ENCODE assay signal across 25 mouse cellular contexts in the genomic region with DNA sequence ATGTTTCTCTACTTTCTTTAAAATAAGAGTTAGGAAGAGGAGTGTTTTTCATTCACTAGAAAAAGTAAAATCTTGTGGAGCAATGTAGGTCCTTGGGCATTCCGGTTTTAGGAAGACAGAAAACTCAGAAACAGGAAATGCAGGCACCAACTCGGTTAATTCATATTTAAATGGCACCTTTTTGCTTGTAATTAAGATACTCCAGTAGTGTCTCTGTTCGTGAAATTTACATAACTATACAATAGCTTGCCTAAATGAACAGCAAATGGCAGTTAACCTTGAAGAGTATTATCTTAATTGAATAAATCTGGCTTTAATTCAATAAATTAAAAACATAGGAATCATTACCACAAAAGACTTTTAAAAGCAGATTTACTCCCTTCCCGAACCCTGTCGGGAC.
DNase-seq lines count a peak whose midpoint lies in the region; ATAC-seq and TF ChIP-seq lines count a peak whose summit lies in the region.
"Had no signal": no experiment of that assay in that cellular context is flagged by ENCODE, and none has a peak within 500 bp of the region (broad histone marks: within the 10 kb centered on the region; RNA-seq: fewer than 3 reads in every experiment).

No protein-coding gene starts in this region.

- in situ Hi-C loops in ES-E14 (cut with MboI; ENCODE audit: low sequenced_read_pairs in 2 of 2, unreplicated experiment in 2 of 2): no loop called here

- no peak for ATAC-seq in midbrain, postnatal 0 days (ENCODE audit: low FRiP score)
- no peak for ATAC-seq in forebrain, embryonic 14.5 days

- H3K4me1 ChIP-seq in midbrain, embryonic 10.5 days: peaks cover 52% of the 10 kb centered on the region
- peaks cover 6% of the 10 kb centered on the region; the same call in 1 of the 2 replicates for H3K4me1 ChIP-seq in midbrain, postnatal 0 days (ENCODE audit: insufficient read depth, low read length)
- H3K4me1 ChIP-seq in ES-Bruce4 (ENCODE audit: control insufficient read depth, insufficient read depth, low read length) (peaks cover 3% of the 10 kb centered on the region), ES-E14 (ENCODE audit: control insufficient read depth in 2 of 2, insufficient read depth in 2 of 2, low read length in 2 of 2, poor library complexity in 1 of 2) (peaks cover 13 to 22% of the 10 kb centered on the region in 2 experiments)
- H3K4me1 ChIP-seq in forebrain, embryonic 14.5 days (ENCODE audit: control insufficient read depth, insufficient read depth, low read length): peaks cover 22% of the 10 kb centered on the region

- no peaks in the 10 kb centered on the region for H3K9me3 ChIP-seq in midbrain, embryonic 10.5 days (replicated peaks)
- H3K9me3 ChIP-seq in midbrain, postnatal 0 days (ENCODE audit: low read length): no peaks in the 10 kb centered on the region
- H3K9me3 ChIP-seq in ES-Bruce4 (replicated peaks; ENCODE audit: control insufficient read depth, insufficient read depth, low read length, poor library complexity, severe bottlenecking) (no peaks in the 10 kb centered on the region), ES-E14 (ENCODE audit: control insufficient read depth, insufficient read depth, low read depth, low read length) (no peaks in the 10 kb centered on the region)
- no peaks in the 10 kb centered on the region for H3K9me3 ChIP-seq in forebrain, embryonic 14.5 days (replicated peaks; ENCODE audit: control insufficient read depth, low read length)
- H3K9me3 ChIP-seq: embryonic facial prominence, embryonic 12.5 days; heart, embryonic 12.5 days; hindbrain, embryonic 13.5 days; limb, embryonic 15.5 days had no signal

- H3K27ac ChIP-seq in midbrain, embryonic 10.5 days (replicated peaks): peak overlapping the region; percentile 83
- no peak overlapping the region for H3K27ac ChIP-seq in midbrain, postnatal 0 days (ENCODE audit: low read depth, low read length)
- H3K27ac ChIP-seq in ES-Bruce4 (ENCODE audit: insufficient read depth, low read length) (peak overlapping the region; percentile 72; the same call in 1 of the 2 replicates), ES-E14 (ENCODE audit: insufficient read depth, low read depth, low read length, poor library complexity, severe bottlenecking) (no peak overlapping the region; the same call in 1 of the 2 replicates)
- H3K27ac ChIP-seq in forebrain, embryonic 14.5 days (ENCODE audit: low read depth, low read length): peak overlapping the region; percentile 71
- H3K27ac ChIP-seq: embryonic facial prominence, embryonic 12.5 days; gastrocnemius, adult 2 months; hindbrain, embryonic 13.5 days; limb, embryonic 15.5 days; liver, embryonic 14.5 days had no signal

- H3K9ac ChIP-seq in midbrain, postnatal 0 days (replicated peaks; ENCODE audit: low read length, poor library complexity, severe bottlenecking): no peak overlapping the region
- H3K9ac ChIP-seq in ES-Bruce4 (ENCODE audit: low read depth, poor library complexity, severe bottlenecking) (no peak overlapping the region), ES-E14 (ENCODE audit: insufficient read depth, low read depth, low read length, poor library complexity, severe bottlenecking) (no peak overlapping the region)
- no peak overlapping the region for H3K9ac ChIP-seq in forebrain, embryonic 14.5 days (ENCODE audit: low read length)
- H3K9ac ChIP-seq: embryonic facial prominence, embryonic 12.5 days; heart, embryonic 12.5 days; limb, embryonic 15.5 days; liver, embryonic 14.5 days; lung, embryonic 14.5 days had no signal

- no peak for TF ChIP-seq CTCF in midbrain, postnatal 0 days (IDR thresholded peaks at IDR 0.05)
- TF ChIP-seq CTCF in ES-Bruce4 (IDR thresholded peaks at IDR 0.05; ENCODE audit: low read depth, low read length): no peak

- WGBS in midbrain, embryonic 10.5 days: 63% methylated on average over 5 of the region's 5 CpGs
- 36% methylated on average over 5 of the region's 5 CpGs for WGBS in midbrain, postnatal 0 days
- 2% methylated on average over 5 of the region's 5 CpGs for WGBS in forebrain, embryonic 14.5 days

- no peak for TF ChIP-seq EP300 in ES-Bruce4 (IDR thresholded peaks at IDR 0.05; ENCODE audit: insufficient read depth, low read depth, low read length)

- H3K27me3 ChIP-seq in midbrain, embryonic 10.5 days (ENCODE audit: low read depth, poor library complexity, severe bottlenecking): no peaks in the 10 kb centered on the region
- H3K27me3 ChIP-seq in midbrain, postnatal 0 days (ENCODE audit: insufficient read depth, low read length): no peaks in the 10 kb centered on the region
- H3K27me3 ChIP-seq in ES-Bruce4 (ENCODE audit: control insufficient read depth, insufficient read depth, low read length, poor library complexity, severe bottlenecking): no peaks in the 10 kb centered on the region
- no peaks in the 10 kb centered on the region for H3K27me3 ChIP-seq in forebrain, embryonic 14.5 days (replicated peaks; ENCODE audit: control insufficient read depth, insufficient read depth, low read length)
- H3K27me3 ChIP-seq: embryonic facial prominence, embryonic 12.5 days; heart, embryonic 12.5 days; hindbrain, embryonic 13.5 days; limb, embryonic 15.5 days had no signal

- no peaks in the 10 kb centered on the region for H3K36me3 ChIP-seq in midbrain, embryonic 10.5 days
- no peaks in the 10 kb centered on the region for H3K36me3 ChIP-seq in midbrain, postnatal 0 days (ENCODE audit: insufficient read depth, low read length)
- no peaks in the 10 kb centered on the region for H3K36me3 ChIP-seq in ES-Bruce4 (ENCODE audit: control insufficient read depth, insufficient read depth, low read length, poor library complexity, severe bottlenecking)
- no peaks in the 10 kb centered on the region for H3K36me3 ChIP-seq in ES-E14 (ENCODE audit: control insufficient read depth, insufficient read depth, low read length, poor library complexity, severe bottlenecking)
- H3K36me3 ChIP-seq in forebrain, embryonic 14.5 days (ENCODE audit: control insufficient read depth, insufficient read depth, low read length): no peaks in the 10 kb centered on the region
- H3K36me3 ChIP-seq: embryonic facial prominence, embryonic 12.5 days; heart, embryonic 12.5 days; hindbrain, embryonic 13.5 days; limb, embryonic 15.5 days had no signal

- DNase-seq in midbrain, embryonic 10.5 days (ENCODE audit: low spot score): no peak
- DNase-seq in midbrain, postnatal 0 days (ENCODE audit: low spot score): no peak
- peak; percentile 8 for DNase-seq in ES-E14 (ENCODE audit: low read depth, low spot score)
- DNase-seq in forebrain, embryonic 14.5 days (ENCODE audit: low spot score): no peak
- DNase-seq in thymus, adult 18-20 months: no peak
- no peak for DNase-seq in natural killer cell, adult 2 months (ENCODE audit: low spot score in 2 of 2)
- DNase-seq: adrenal gland, adult 8-10 months; cerebellum, adult 18-20 months; cerebellum, postnatal 14 days; gastrocnemius, adult 2 months; heart, postnatal 14 days; kidney, adult 2 months; kidney, postnatal 10 days; left cerebral cortex, postnatal 4 days; lung, embryonic 14.5 days; lung, postnatal 4 days; thymus, adult 2 months; thymus, postnatal 4 days had no signal

- H3K4me2 ChIP-seq in midbrain, postnatal 0 days (ENCODE audit: low read depth, low read length, poor library complexity, severe bottlenecking): no peak overlapping the region
- peak overlapping the region; percentile 36; the same call in 1 of the 2 replicates for H3K4me2 ChIP-seq in forebrain, embryonic 14.5 days (ENCODE audit: low read length)
- H3K4me2 ChIP-seq: limb, embryonic 15.5 days; lung, embryonic 14.5 days had no signal

- TF ChIP-seq POLR2A in ES-Bruce4 (IDR thresholded peaks at IDR 0.05; ENCODE audit: insufficient read depth, low read length): no peak

- no peak overlapping the region for H3K4me3 ChIP-seq in midbrain, embryonic 10.5 days
- no peak overlapping the region for H3K4me3 ChIP-seq in midbrain, postnatal 0 days (ENCODE audit: low read depth, low read length)
- H3K4me3 ChIP-seq in ES-Bruce4 (ENCODE audit: low read depth, low read length): no peak overlapping the region
- peak overlapping the region in 1 of 2 experiments; percentile 12; a peak in 2 of 4 replicates for H3K4me3 ChIP-seq in ES-E14 (ENCODE audit: insufficient read depth in 1 of 2, low read depth in 1 of 2, low read length in 2 of 2, poor library complexity in 1 of 2, severe bottlenecking in 1 of 2)
- no peak overlapping the region for H3K4me3 ChIP-seq in forebrain, embryonic 14.5 days (ENCODE audit: low read depth, low read length)
- H3K4me3 ChIP-seq: embryonic facial prominence, embryonic 12.5 days; gastrocnemius, adult 2 months; hindbrain, embryonic 13.5 days; limb, embryonic 15.5 days; myocyte had no signal

TF ChIP-seq in ES-E14, 5 proteins besides CTCF, POLR2A, EP300 and RAD21:
- TF ChIP-seq MAFK (IDR thresholded peaks at IDR 0.05; ENCODE audit: insufficient read depth, low read depth, low read length) (0 out of 2 replicates have a peak, but pooled peaks have one; percentile 2), CHD2 (IDR thresholded peaks at IDR 0.05; ENCODE audit: low read depth, low read length) (no peak)

Comparison
In these comparisons a context has a peak if more than half of its experiments do, and no peak if none do; other contexts are left out.
1. H3K27ac ChIP-seq: peak in midbrain, embryonic 10.5 days (single experiment), ES-Bruce4 (single experiment) and forebrain, embryonic 14.5 days (single experiment); none in midbrain, postnatal 0 days (single experiment) and ES-E14 (single experiment).